Mouse (Mus musculus): ENCODE data around the gene Msrb2. TPM values are rescaled to one million over a fixed set of nuclear protein-coding genes. Genes with fewer than 3 reads are reported as not detected.

Msrb2 gene
- polyA plus RNA-seq, 2 experiments = 6.5 to 8.4 TPM

- Histone ChIP-seq H3K27me3 (ENCODE audit: control insufficient read depth, insufficient read depth, low read length) (no peaks in the 10 kb centered on the region), H3K27ac (no peak overlapping the region), H3K36me3 (replicated peaks; ENCODE audit: control insufficient read depth, insufficient read depth, low read depth) (no peaks in the 10 kb centered on the region), H3K4me3 (ENCODE audit: insufficient read depth in 1 of 2, low read depth in 2 of 2, low read length in 2 of 2) (no peak overlapping the region), H3K4me1 (replicated peaks; ENCODE audit: control insufficient read depth in 2 of 2, insufficient read depth in 2 of 2, low read length in 1 of 2) (no peaks in the 10 kb centered on the region), H3K9me3 (ENCODE audit: control insufficient read depth, low read length) (no peaks in the 10 kb centered on the region), H3K4me2 (ENCODE audit: low read depth) (no peak overlapping the region), H3K9ac (replicated peaks) (no peak overlapping the region)
- ATAC-seq (ENCODE audit: insufficient read depth) = no peak
- TF ChIP-seq EP300 (IDR thresholded peaks at IDR 0.05; ENCODE audit: low read depth) = no peak
- no peak for TF ChIP-seq CTCF (IDR thresholded peaks at IDR 0.05; ENCODE audit: low read depth)
- DNase-seq (ENCODE audit: low read depth in 3 of 3, low spot score in 3 of 3) = no peak
- 53% methylated on average over 2 of the region's 2 CpGs for WGBS (ENCODE audit: insufficient replicate concordance)
Observed at GRCm38 (mm10) chr2:19380446-19380950, 9.3 kb downstream of the Msrb2 start.

GRCm38 (mm10) chr2:19380986-19381385, 9.7 kb downstream of the Msrb2 start:
- Histone ChIP-seq H3K36me3 (replicated peaks; ENCODE audit: control insufficient read depth, insufficient read depth, low read depth) (no peaks in the 10 kb centered on the region), H3K27me3 (ENCODE audit: control insufficient read depth, insufficient read depth, low read length) (no peaks in the 10 kb centered on the region), H3K4me2 (ENCODE audit: low read depth) (no peak overlapping the region), H3K4me3 (ENCODE audit: insufficient read depth in 1 of 2, low read depth in 2 of 2, low read length in 2 of 2) (no peak overlapping the region), H3K27ac (no peak overlapping the region), H3K9me3 (ENCODE audit: control insufficient read depth, low read length) (no peaks in the 10 kb centered on the region), H3K9ac (replicated peaks) (no peak overlapping the region), H3K4me1 (replicated peaks; ENCODE audit: control insufficient read depth in 2 of 2, insufficient read depth in 2 of 2, low read length in 1 of 2) (no peaks in the 10 kb centered on the region)
- WGBS (ENCODE audit: insufficient replicate concordance) = 39% methylated on average over 2 of the region's 2 CpGs
- DNase-seq (ENCODE audit: low read depth in 3 of 3, low spot score in 3 of 3) = no peak
- ATAC-seq (ENCODE audit: insufficient read depth) = no peak
- TF ChIP-seq CTCF (IDR thresholded peaks at IDR 0.05; ENCODE audit: low read depth) = no peak
- no peak for TF ChIP-seq EP300 (IDR thresholded peaks at IDR 0.05; ENCODE audit: low read depth)

GRCm38 (mm10) chr2:19382206-19382605, 11.0 kb downstream of the Msrb2 start:
- H3K27ac ChIP-seq = no peak overlapping the region
- 47% methylated on average over 1 of the region's 1 CpGs for WGBS (ENCODE audit: insufficient replicate concordance)
- no peaks in the 10 kb centered on the region for H3K27me3 ChIP-seq (ENCODE audit: control insufficient read depth, insufficient read depth, low read length)
- H3K4me1 ChIP-seq (replicated peaks; ENCODE audit: control insufficient read depth in 2 of 2, insufficient read depth in 2 of 2, low read length in 1 of 2) = no peaks in the 10 kb centered on the region
- TF ChIP-seq CTCF (IDR thresholded peaks at IDR 0.05; ENCODE audit: low read depth) = no peak
- no peak for TF ChIP-seq EP300 (IDR thresholded peaks at IDR 0.05; ENCODE audit: low read depth)
- no peak overlapping the region for H3K4me3 ChIP-seq (ENCODE audit: insufficient read depth in 1 of 2, low read depth in 2 of 2, low read length in 2 of 2)
- no peaks in the 10 kb centered on the region for H3K36me3 ChIP-seq (replicated peaks; ENCODE audit: control insufficient read depth, insufficient read depth, low read depth)
- H3K9me3 ChIP-seq (ENCODE audit: control insufficient read depth, low read length) = no peaks in the 10 kb centered on the region
- H3K9ac ChIP-seq (replicated peaks) = no peak overlapping the region
- H3K4me2 ChIP-seq (ENCODE audit: low read depth) = no peak overlapping the region
- no peak for ATAC-seq (ENCODE audit: insufficient read depth)
- no peak for DNase-seq (ENCODE audit: low read depth in 3 of 3, low spot score in 3 of 3)

GRCm38 (mm10) chr2:19383006-19383405, 11.8 kb downstream of the Msrb2 start:
- Histone ChIP-seq H3K36me3 (replicated peaks; ENCODE audit: control insufficient read depth, insufficient read depth, low read depth) (no peaks in the 10 kb centered on the region), H3K4me2 (ENCODE audit: low read depth) (no peak overlapping the region), H3K4me3 (ENCODE audit: insufficient read depth in 1 of 2, low read depth in 2 of 2, low read length in 2 of 2) (no peak overlapping the region), H3K27ac (no peak overlapping the region), H3K4me1 (replicated peaks; ENCODE audit: control insufficient read depth in 2 of 2, insufficient read depth in 2 of 2, low read length in 1 of 2) (no peaks in the 10 kb centered on the region), H3K9ac (replicated peaks) (no peak overlapping the region), H3K27me3 (ENCODE audit: control insufficient read depth, insufficient read depth, low read length) (no peaks in the 10 kb centered on the region), H3K9me3 (ENCODE audit: control insufficient read depth, low read length) (no peaks in the 10 kb centered on the region)
- ATAC-seq (ENCODE audit: insufficient read depth) (no peak), DNase-seq (ENCODE audit: low read depth in 3 of 3, low spot score in 3 of 3) (no peak)
- WGBS (ENCODE audit: insufficient replicate concordance) = 60% methylated on average over 4 of the region's 4 CpGs
- TF ChIP-seq CTCF (IDR thresholded peaks at IDR 0.05; ENCODE audit: low read depth) (no peak), EP300 (IDR thresholded peaks at IDR 0.05; ENCODE audit: low read depth) (no peak)

- no peak for TF ChIP-seq CTCF (IDR thresholded peaks at IDR 0.05; ENCODE audit: low read depth)
- no peak for TF ChIP-seq EP300 (IDR thresholded peaks at IDR 0.05; ENCODE audit: low read depth)
- Histone ChIP-seq H3K4me2 (ENCODE audit: low read depth) (no peak overlapping the region), H3K4me3 (ENCODE audit: insufficient read depth in 1 of 2, low read depth in 2 of 2, low read length in 2 of 2) (no peak overlapping the region), H3K27ac (no peak overlapping the region), H3K9me3 (ENCODE audit: control insufficient read depth, low read length) (no peaks in the 10 kb centered on the region), H3K9ac (replicated peaks) (no peak overlapping the region), H3K27me3 (ENCODE audit: control insufficient read depth, insufficient read depth, low read length) (no peaks in the 10 kb centered on the region), H3K36me3 (replicated peaks; ENCODE audit: control insufficient read depth, insufficient read depth, low read depth) (no peaks in the 10 kb centered on the region), H3K4me1 (replicated peaks; ENCODE audit: control insufficient read depth in 2 of 2, insufficient read depth in 2 of 2, low read length in 1 of 2) (no peaks in the 10 kb centered on the region)
- 63% methylated on average over 5 of the region's 5 CpGs for WGBS (ENCODE audit: insufficient replicate concordance)
- ATAC-seq (ENCODE audit: insufficient read depth) (no peak), DNase-seq (ENCODE audit: low read depth in 3 of 3, low spot score in 3 of 3) (no peak)
Observed at GRCm38 (mm10) chr2:19385772-19386171, 14.5 kb downstream of the Msrb2 start.
